Mouse (Mus musculus) ES-Bruce4 (cell line): ENCODE measurements around the gene 2510039O18Rik.

ENCODE experiments used
- CTCF ChIP-seq: IDR thresholded peaks from one replicate; pipeline ENCODE4 v1.8.1; 2011; ENCODE audit warnings: low read depth, low read length
- EP300 ChIP-seq: IDR thresholded peaks from 2 replicates; pipeline ENCODE4 v1.6.1; 2011; ENCODE audit warnings: low read depth, low read length; ENCODE audit not compliant: insufficient read depth

- TF ChIP-seq CTCF (no peak), EP300 (no peak)
These were observed 3.7 kb upstream of the 2510039O18Rik start for GRCm38 (mm10) chr4:147937021-147937420.
